Mouse (Mus musculus) forebrain, embryonic 15.5 days (tissue): ENCODE data around the gene Slc38a1. TPM values are rescaled to one million over a fixed set of nuclear protein-coding genes. Genes with fewer than 3 reads are reported as not detected.
A peak's percentile ranks its signal among the peaks of the same experiment; 100 is the strongest.

ENCODE experiments used
- ATAC-seq: fragments of 200-750 bp; cut with Nextera tagmentation; replicated peaks from 2 replicates; pipeline ENCODE4 v1.8.0; 2017; ENCODE audit warnings: mild to moderate bottlenecking, moderate TSS enrichment, moderate library complexity
- H3K27ac ChIP-seq: fragments of 300-500 bp; sonication (generic); replicated peaks from 2 replicates; pipeline ENCODE4 v1.5.1; 2015; ENCODE audit warnings: mild to moderate bottlenecking, inconsistent platforms
- H3K27me3 ChIP-seq: fragments of 300-500 bp; sonication (generic); 2 replicates; pipeline ENCODE4 v1.6.1; 2015; ENCODE audit warnings: inconsistent platforms
- H3K36me3 ChIP-seq: fragments of 300-500 bp; sonication (generic); 2 replicates; pipeline ENCODE4 v1.6.1; 2015; ENCODE audit warnings: mild to moderate bottlenecking, inconsistent platforms
- H3K4me1 ChIP-seq: fragments of 300-500 bp; sonication (generic); 2 replicates; pipeline ENCODE4 v1.6.1; 2015; ENCODE audit warnings: inconsistent platforms
- H3K4me2 ChIP-seq: fragments of 300-500 bp; sonication (generic); replicated peaks from 2 replicates; pipeline ENCODE4 v1.6.1; 2015; ENCODE audit warnings: mild to moderate bottlenecking, inconsistent platforms
- H3K4me3 ChIP-seq: fragments of 300-500 bp; sonication (generic); 2 replicates; pipeline ENCODE4 v1.5.1; 2015; ENCODE audit warnings: mild to moderate bottlenecking, inconsistent platforms
- H3K9ac ChIP-seq: fragments of 300-500 bp; sonication (generic); replicated peaks from 2 replicates; pipeline ENCODE4 v1.6.1; 2015; ENCODE audit warnings: mild to moderate bottlenecking, inconsistent platforms
- H3K9me3 ChIP-seq: fragments of 300-500 bp; sonication (generic); 2 replicates; pipeline ENCODE4 v1.6.1; 2016; ENCODE audit warnings: inconsistent platforms
- WGBS: fragments of 180-500 bp; shearing (Covaris S2); methylation state at CpG from one replicate; pipeline ENCODE4 v1.1.7; 2015; ENCODE audit warnings: mixed read lengths; 5-methylcytosine and 5-hydroxymethylcytosine counted together
- polyA plus RNA-seq: library from polyadenylated mRNA; unstranded; fragments of >200 nt; fragmentation: Nextera tagmentation; extraction: Ambion mirVana; gene quantifications from 2 replicates; pipeline ENCODE4 v1.2.1, GENCODE M21; 2015

Slc38a1 gene
- polyA plus RNA-seq, 1 experiment from 2014 or later: 147 TPM

DNA sequence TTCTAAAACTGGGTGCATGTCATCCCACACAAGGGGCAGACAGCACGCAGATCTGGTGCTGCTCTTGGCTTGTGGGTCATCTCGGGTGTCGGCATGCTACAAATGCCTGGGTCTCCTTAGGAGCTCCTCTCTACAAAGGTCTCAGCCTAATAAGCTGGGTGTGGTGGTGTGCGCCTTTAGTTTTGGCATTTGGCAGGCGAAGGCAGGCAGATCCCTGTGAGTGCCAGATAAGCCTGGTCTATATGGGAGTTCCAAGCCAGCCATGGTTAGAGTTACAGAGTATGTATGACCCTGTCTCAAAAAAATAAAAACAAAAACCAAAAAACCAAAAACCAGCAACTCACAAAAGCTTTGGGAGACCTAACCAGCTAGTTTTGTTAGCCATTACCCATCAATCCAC is 65.7 kb downstream of the Slc38a1 start:
- Histone ChIP-seq H3K9me3 (no peaks in the 10 kb centered on the region), H3K36me3 (peaks cover 67% of the 10 kb centered on the region), H3K4me2 (no peak overlapping the region), H3K9ac (no peak overlapping the region), H3K27me3 (no peaks in the 10 kb centered on the region), H3K27ac (no peak overlapping the region), H3K4me1 (no peaks in the 10 kb centered on the region), H3K4me3 (no peak overlapping the region)
- WGBS: 97% methylated on average over 5 of the region's 5 CpGs
- ATAC-seq: no peak

DNA sequence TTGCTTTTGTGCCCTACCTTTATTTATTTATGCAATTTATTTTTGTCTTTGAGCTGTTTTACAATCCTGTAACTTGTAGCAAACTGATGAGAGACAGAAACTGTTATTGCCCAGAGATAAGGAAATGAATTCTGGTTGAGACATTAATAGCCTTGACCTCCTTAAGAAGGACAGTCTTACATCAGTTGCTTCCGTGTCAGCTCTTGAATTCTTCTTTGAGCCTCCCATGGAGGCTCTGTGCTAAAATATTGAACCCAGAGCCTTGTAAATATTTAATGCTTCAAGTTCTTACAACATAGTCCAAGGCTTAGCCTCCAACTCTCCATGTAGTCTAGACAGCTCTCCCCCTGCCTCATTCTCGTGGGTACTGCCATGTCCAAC is 73.7 kb downstream of the Slc38a1 start:
- no peak overlapping the region for H3K4me3 ChIP-seq
- no peak overlapping the region for H3K9ac ChIP-seq
- H3K4me1 ChIP-seq: no peaks in the 10 kb centered on the region
- H3K4me2 ChIP-seq: no peak overlapping the region
- H3K36me3 ChIP-seq: peaks cover 7% of the 10 kb centered on the region
- H3K27me3 ChIP-seq: no peaks in the 10 kb centered on the region
- H3K9me3 ChIP-seq: no peaks in the 10 kb centered on the region
- 79% methylated on average over 2 of the region's 2 CpGs for WGBS
- no peak overlapping the region for H3K27ac ChIP-seq
- no peak for ATAC-seq

DNA sequence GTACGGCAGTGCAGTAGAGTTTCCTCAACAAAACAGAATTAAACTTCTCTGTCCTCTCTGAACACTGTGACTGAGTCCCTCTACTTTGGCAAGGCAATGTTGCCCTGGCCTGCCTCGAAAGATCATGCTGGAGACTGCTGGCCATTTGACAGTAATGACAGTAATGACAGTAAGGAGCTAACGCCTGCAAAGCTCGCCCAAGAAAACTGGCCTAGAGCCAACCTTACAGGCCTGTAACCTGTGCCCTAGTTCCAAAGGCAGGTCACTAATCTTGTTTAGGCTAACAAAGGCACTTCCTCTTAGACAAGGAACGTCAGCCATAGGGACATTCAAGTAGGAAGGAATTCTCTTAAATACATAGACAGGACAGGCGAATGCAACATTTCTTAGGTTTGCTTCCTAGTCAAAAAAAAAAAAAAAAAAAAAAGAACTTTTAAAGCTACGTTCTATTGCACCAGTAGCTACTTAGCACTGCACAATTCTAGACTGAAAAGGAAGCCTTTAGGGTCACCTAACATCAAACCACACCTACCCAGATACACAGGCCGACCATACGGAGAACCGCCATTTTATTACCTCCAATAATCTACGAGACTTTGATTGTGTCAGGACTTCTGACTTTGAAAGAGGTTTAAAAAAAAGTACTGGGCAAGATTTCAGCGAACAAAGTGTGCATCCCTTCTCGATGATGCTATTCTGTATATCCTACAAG is 74.3 kb downstream of the Slc38a1 start:
- Histone ChIP-seq H3K4me3 (no peak overlapping the region), H3K27ac (no peak overlapping the region), H3K4me1 (no peaks in the 10 kb centered on the region), H3K4me2 (no peak overlapping the region), H3K9me3 (no peaks in the 10 kb centered on the region), H3K9ac (no peak overlapping the region), H3K27me3 (no peaks in the 10 kb centered on the region), H3K36me3 (0 out of 2 replicates have a peak, but pooled peaks cover 1% of the 10 kb centered on the region)
- 73% methylated on average over 13 of the region's 13 CpGs for WGBS
- ATAC-seq: no peak

DNA sequence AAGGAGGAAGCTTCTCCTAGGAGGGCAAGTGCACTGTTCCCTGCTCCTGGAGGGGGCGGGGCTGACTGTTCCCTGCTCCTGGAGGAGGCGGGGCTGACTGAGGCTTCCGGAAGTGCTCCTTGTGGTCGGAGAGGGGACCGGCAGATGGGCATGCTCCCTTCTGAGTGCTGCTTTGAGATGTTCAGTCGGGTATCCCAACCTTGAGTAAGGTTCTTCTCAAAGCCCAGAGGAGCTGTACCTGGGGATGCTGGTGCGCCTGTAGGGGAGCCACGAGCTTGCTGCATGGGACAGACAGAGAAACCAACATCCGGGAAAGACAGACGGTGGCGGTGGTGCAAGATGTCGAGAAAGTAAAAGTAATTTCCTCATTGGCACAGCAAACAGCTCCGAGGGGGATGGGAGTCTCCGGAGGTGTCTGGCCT is 75.9 kb downstream of the Slc38a1 start:
- 15% methylated on average over 14 of the region's 14 CpGs for WGBS
- no peaks in the 10 kb centered on the region for H3K36me3 ChIP-seq
- H3K27me3 ChIP-seq: no peaks in the 10 kb centered on the region
- 0 out of 2 replicates have a peak, but pooled peaks have one; percentile 38 for ATAC-seq
- H3K4me2 ChIP-seq: peak overlapping the region; percentile 40
- H3K4me3 ChIP-seq: peak overlapping the region; percentile 33
- no peaks in the 10 kb centered on the region for H3K9me3 ChIP-seq
- H3K9ac ChIP-seq: no peak overlapping the region
- H3K27ac ChIP-seq: no peak overlapping the region
- H3K4me1 ChIP-seq: no peaks in the 10 kb centered on the region

DNA sequence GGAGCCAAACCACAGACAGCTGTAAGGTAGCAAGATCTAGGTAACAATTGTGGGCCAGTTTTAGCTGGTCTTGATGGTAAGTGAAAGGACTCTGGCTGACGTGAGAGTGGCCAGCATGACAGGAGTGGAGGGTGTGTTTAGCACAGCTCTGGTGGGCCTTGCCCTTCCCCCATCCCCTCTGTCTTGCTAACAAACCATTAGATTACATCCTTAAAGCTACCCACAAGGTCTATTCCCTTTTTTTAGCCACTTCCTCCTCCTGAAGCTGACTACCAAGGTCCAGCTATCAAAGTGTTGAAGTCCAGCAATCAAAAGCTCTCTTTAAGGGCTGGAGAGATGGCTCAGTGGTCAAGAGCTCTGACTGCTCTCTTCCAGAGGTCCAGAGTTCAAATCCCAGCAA is 78.9 kb downstream of the Slc38a1 start:
- no peak overlapping the region for H3K4me3 ChIP-seq
- no peak for ATAC-seq
- H3K9ac ChIP-seq: no peak overlapping the region
- H3K4me2 ChIP-seq: no peak overlapping the region
- no peak overlapping the region for H3K27ac ChIP-seq
- no peaks in the 10 kb centered on the region for H3K4me1 ChIP-seq
- no peaks in the 10 kb centered on the region for H3K36me3 ChIP-seq
- no peaks in the 10 kb centered on the region for H3K27me3 ChIP-seq
- no peaks in the 10 kb centered on the region for H3K9me3 ChIP-seq
- WGBS: 64% methylated on average over 1 of the region's 1 CpGs

DNA sequence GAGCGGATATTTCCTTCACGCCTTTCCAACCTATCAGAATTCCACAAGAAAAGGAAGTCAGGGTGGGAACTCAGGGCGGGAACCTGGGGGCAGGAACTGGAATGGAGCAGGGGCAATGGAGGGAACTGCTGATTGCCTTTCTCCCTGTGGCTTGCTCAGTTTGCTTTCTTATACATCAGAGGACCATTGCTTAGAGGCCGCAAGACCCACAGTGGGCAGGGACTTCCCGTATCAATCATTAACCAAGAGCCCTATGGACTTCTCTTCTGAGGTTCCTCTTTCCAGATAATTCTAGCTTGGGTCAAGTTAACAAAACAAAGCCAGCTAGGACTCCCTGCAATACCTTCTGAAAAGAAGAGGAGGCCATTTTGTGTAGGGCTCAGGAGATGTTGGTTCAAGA is 80.2 kb downstream of the Slc38a1 start:
- Histone ChIP-seq H3K4me2 (no peak overlapping the region), H3K9me3 (no peaks in the 10 kb centered on the region), H3K27me3 (no peaks in the 10 kb centered on the region), H3K27ac (no peak overlapping the region), H3K4me1 (no peaks in the 10 kb centered on the region), H3K9ac (no peak overlapping the region), H3K36me3 (no peaks in the 10 kb centered on the region), H3K4me3 (no peak overlapping the region)
- no peak for ATAC-seq
- WGBS: 90% methylated on average over 5 of the region's 5 CpGs

DNA sequence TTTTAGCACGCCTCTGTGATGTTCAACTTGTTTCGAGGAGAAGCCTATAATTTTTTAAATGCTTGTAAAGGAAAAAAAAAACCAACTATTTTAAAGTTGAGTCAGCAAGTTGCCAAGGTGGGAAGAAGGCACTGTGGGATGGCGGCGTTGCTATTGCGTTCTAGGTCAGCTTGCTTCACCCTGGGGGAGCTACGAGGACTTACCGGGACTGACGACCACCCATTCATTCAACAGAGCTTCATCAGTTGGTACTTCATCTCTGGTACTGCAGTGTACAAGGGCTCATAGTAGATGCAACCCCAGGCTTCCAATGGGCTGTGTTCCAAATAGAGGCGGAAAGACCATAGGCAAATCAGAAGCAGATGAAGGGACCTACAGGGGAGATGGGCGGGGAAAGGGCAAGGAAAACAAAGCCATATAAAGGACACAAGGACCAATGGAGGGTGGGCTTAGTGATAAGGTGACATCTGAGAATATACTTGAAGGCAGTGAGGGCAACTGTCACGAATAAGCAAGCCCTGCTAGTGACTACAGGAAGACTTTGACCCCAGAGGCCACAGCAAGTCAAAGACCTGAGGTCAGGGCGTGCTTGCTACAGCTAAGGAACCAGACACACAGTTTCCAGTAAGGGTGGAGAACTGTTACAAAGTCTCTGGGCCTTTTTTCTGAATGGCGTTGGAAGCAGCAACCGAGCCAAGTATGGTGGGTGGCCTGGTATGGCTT is 82.0 kb downstream of the Slc38a1 start:
- Histone ChIP-seq H3K9ac (no peak overlapping the region), H3K27ac (no peak overlapping the region), H3K36me3 (no peaks in the 10 kb centered on the region), H3K9me3 (no peaks in the 10 kb centered on the region), H3K4me2 (no peak overlapping the region), H3K4me3 (no peak overlapping the region), H3K27me3 (no peaks in the 10 kb centered on the region), H3K4me1 (no peaks in the 10 kb centered on the region)
- WGBS: 94% methylated on average over 14 of the region's 14 CpGs
- no peak for ATAC-seq

DNA sequence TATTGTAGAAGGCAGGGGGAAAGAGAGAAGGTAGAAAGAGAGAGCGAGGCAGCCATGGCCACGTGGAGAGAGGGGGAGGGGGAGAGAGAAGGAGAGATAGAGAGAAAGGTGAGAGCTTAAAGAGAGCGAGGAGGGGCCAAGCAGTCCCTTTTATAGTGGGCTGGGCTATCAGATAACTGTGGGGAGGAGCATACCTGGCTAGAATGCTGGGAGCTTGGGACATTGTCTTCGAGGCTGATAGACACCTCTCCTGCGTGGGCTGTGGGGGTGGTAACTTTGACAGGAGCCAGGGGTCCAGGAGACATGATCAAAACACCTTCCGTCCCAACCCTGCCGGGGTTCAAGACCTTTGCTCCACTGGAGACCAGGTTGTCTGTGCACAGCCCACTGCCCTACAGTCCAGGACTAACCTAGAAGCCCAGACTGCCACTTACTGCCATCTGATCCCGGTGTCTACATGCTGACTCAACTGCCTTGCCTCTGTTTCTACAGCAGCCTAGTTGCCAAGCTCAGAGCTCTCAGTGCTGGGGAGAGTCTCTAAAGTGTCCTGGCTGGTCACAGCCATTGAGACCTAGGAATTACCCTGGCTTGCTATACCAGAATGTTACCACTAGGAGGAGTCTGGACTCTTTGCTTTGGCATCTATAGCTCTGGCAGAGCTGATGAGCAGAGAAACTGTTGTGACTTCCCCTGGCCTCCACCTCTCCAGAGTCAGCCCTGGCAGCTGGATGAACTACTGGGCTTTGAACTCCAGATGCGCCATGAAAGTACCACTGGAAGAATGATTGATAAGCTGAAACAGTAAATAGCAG is 90.9 kb downstream of the Slc38a1 start:
- Histone ChIP-seq H3K4me2 (no peak overlapping the region), H3K9ac (no peak overlapping the region), H3K4me1 (peaks cover 14% of the 10 kb centered on the region), H3K4me3 (no peak overlapping the region), H3K27me3 (no peaks in the 10 kb centered on the region), H3K9me3 (no peaks in the 10 kb centered on the region), H3K27ac (no peak overlapping the region), H3K36me3 (no peaks in the 10 kb centered on the region)
- 65% methylated on average over 9 of the region's 9 CpGs for WGBS
- ATAC-seq: peak; percentile 60

DNA sequence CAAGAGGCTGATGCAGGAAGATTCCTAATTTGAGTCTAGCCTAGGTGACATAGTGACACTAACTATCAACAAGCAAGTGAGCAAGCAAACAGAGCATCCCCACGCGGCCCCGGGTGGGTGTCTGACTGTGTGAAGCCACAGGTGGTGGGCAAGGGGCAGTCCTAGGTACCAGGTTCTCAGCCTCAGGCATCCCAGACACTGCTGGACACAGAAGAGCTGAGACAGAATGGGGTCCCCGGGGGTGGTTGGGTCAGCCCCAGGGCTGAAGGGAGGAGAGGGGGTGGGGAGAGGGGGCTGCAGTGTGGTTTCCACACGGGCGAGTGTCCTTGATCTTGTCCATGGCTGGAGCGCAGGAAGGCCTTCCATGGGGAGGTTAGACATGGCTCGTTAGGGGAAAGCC is 91.6 kb downstream of the Slc38a1 start:
- H3K9me3 ChIP-seq: no peaks in the 10 kb centered on the region
- H3K4me3 ChIP-seq: no peak overlapping the region
- H3K9ac ChIP-seq: no peak overlapping the region
- WGBS: 82% methylated on average over 8 of the region's 8 CpGs
- no peaks in the 10 kb centered on the region for H3K27me3 ChIP-seq
- no peak overlapping the region for H3K27ac ChIP-seq
- H3K36me3 ChIP-seq: no peaks in the 10 kb centered on the region
- no peak overlapping the region for H3K4me2 ChIP-seq
- ATAC-seq: no peak
- H3K4me1 ChIP-seq: peaks cover 14% of the 10 kb centered on the region

DNA sequence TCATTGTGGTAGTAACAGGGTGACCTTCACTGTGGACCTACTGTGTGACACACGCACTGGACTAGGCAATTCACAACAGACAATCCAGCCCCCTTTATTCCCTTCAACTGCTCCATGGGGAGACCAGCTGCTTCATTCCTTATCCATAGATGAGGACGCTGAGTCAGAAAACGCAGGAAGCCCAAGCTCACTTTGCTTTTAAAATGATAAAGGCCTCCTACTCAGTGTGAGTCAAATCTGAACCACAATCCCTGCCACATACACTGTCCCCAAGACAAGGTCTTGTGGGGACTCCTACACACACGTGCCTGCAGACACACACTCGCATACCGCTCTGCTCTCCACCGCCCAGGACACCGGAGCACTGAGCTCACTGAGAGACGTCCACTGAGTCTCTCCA is 94.3 kb downstream of the Slc38a1 start:
- Histone ChIP-seq H3K4me1 (peaks cover 14% of the 10 kb centered on the region), H3K4me3 (no peak overlapping the region), H3K4me2 (no peak overlapping the region), H3K9ac (no peak overlapping the region), H3K27me3 (no peaks in the 10 kb centered on the region), H3K9me3 (no peaks in the 10 kb centered on the region), H3K27ac (peak overlapping the region; percentile 61), H3K36me3 (no peaks in the 10 kb centered on the region)
- 0 out of 2 replicates have a peak, but pooled peaks have one; percentile 16 for ATAC-seq
- 69% methylated on average over 9 of the region's 9 CpGs for WGBS

DNA sequence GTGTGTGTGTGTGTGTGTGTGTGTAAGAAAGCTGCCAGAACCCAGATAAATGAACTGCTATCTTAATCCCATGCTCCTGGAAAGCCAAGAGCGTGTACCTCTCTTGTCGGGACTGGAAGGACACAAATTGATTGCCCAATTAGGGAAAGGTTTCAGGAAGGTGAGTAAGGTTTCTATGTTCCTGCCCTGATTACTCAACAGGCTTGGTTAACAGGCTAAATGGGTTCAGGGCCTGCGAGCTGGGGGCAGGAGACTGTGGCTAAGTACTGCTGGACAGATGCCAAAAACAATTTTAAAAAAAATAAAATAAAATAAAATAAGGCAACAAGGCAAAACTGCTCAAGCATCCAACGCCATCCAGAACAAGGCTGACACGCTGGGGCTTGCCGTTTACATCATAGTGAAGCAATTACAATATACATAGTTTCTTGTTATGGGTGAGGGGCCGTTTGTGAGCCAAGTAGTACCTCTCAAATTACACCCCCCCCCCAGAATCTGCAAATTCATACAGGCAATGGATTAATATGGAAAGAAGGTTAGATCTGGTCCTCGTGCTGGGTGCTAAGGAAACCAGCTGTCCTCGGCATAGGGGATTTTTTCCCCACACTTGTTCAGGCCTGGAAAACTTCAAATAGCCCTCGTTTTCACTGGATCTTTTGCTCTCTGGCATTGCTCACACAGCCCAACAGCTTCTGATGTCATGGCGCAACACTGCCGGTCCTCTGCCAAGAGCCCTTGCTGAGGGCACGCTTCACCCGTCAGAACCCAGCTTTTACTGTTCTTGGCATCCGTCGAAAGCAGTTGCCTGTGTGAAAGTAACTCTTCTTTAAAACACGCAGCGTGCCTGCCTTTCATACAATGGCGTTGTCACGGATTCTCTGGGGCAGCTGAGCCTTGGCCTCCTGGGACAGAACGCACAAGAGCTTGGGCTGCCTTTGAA is 95.2 kb downstream of the Slc38a1 start:
- H3K4me3 ChIP-seq: no peak overlapping the region
- peak; percentile 86 for ATAC-seq
- H3K9ac ChIP-seq: no peak overlapping the region
- H3K27ac ChIP-seq: peak overlapping the region; percentile 61
- no peaks in the 10 kb centered on the region for H3K9me3 ChIP-seq
- no peaks in the 10 kb centered on the region for H3K36me3 ChIP-seq
- WGBS: 20% methylated on average over 21 of the region's 21 CpGs
- peaks cover 14% of the 10 kb centered on the region for H3K4me1 ChIP-seq
- no peak overlapping the region for H3K4me2 ChIP-seq
- H3K27me3 ChIP-seq: no peaks in the 10 kb centered on the region
